Mouse (Mus musculus): Measurements from ENCODE around the gene Grap.
"Not testable (repeated sequence)": the region's sequence is repeated elsewhere in the genome, so short reads cannot be mapped to it uniquely, and the experiment has no call there.

Grap gene

DNA sequence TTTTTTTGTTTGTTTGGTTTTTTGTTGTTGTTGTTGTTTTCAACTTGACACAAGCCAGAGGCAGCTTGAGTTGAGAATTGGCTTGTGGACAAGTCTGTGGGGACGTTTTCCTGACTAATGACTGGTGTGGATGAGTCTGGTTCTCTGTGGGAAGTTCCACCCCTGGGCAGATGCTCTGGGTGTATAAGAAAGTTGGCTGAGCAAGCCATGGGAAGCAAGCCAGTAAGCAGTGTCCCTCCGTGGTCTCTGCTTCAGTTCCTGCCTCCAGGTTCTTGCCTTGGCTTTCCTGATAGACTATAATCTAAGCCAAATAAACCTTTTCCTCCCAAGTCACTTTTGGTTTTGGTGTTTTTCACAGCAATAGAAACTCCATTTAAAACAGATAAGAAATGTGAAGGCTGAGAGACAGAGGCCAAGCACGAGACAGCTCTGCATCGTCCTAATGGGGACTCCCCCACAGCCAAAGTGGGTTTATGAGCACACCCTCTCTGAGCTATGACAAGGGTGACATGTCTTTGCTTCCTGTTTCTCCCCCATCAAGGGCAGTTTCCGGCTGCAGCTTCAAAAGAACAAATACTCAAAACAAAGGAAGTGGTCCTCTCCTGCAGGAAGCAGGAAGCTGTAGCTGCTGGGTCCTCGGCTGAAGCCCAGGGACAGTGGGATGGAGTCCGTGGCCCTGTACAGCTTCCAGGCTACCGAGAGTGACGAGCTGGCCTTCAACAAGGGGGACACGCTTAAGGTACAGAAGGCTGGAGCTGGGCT lies at the start of gene Grap:
Gene Grap, plus strand, starts transcription at position 580 of the 762 bp plus-strand sequence.
- DNase-seq = peak; percentile 80

DNA sequence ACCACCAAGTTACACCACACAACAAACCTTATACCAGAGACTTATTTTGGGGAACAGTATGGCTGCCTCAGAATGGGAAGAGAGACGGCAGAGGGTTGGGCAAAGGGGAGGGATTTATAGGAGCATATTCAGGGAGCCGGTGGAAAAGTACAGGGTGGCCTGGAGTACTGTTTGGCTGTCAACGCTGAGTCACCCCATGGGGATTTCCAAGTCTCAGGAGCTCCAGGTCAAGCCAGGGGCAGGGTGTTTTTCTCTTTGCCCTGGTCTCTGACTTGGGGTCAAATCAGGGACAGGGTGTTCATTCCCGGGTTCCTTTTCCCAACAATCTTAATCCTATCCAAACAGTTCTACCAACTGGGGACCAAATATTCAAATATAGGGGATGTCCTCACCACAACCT lies 45.0 kb upstream of the Grap start:
- DNase-seq = no peak

DNA sequence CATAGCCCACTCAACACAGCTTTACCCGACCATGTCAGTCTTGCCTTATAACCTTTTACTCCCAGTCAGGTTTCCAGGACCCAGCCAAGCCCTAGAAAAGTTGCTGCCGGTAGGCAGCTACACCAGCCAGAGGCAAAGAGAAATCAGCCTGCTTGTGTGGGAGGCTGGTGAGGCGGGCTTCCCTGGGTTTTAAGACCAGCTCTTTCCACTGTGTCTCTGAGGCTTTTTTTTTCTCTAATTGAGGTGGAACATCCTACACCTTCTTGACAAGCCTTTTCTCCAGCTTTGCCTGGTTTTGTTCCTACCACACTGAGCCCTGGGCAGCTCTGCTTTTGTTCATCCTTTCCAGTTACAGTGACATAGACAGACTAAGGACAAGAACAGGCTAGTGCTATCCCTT lies 41.9 kb upstream of the Grap start:
- DNase-seq = no peak

DNA sequence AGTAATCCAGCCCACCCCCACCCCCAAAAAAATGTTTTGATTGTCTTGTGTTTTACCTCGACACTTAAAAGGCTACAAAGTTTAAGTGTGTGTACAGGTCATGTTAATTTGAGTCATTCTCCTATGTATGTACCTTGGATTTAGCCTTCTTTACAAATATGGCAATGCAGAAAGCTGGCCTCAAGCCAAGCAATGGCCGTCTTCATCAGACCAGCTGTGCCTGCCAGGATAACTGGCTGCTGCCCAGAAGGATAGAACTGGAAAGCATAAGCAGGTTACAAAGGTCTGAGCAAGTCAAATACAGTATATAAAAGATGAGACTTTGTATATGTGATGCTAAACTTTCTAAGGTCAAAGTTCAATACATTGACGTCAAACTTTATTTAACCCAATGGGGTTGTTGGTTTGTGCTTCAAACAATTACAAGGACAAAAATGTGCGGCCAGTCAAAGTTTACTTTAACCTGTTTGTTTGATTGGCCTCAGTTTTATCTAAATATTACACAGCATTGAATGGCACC lies 40.9 kb upstream of the Grap start:
- DNase-seq = no peak

DNA sequence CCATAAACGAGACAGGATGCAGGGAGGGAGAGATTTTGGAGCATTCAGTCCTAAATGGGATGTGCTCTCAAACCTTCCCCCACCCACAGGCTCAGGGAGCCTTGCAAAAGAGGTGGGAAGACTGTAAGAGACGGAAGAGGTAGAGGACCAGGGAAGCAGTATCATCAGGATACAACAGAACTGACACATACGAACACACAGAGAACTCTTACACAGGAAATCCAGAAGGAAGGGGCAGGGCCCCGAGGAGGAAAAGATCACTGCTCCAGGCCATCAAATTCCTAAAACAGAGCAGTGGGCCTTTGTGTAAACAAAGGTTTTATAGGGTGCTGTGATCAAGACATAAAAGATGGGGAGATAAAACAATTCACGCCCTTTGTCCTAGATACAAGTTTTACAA lies 38.7 kb upstream of the Grap start:
- DNase-seq = no peak

DNA sequence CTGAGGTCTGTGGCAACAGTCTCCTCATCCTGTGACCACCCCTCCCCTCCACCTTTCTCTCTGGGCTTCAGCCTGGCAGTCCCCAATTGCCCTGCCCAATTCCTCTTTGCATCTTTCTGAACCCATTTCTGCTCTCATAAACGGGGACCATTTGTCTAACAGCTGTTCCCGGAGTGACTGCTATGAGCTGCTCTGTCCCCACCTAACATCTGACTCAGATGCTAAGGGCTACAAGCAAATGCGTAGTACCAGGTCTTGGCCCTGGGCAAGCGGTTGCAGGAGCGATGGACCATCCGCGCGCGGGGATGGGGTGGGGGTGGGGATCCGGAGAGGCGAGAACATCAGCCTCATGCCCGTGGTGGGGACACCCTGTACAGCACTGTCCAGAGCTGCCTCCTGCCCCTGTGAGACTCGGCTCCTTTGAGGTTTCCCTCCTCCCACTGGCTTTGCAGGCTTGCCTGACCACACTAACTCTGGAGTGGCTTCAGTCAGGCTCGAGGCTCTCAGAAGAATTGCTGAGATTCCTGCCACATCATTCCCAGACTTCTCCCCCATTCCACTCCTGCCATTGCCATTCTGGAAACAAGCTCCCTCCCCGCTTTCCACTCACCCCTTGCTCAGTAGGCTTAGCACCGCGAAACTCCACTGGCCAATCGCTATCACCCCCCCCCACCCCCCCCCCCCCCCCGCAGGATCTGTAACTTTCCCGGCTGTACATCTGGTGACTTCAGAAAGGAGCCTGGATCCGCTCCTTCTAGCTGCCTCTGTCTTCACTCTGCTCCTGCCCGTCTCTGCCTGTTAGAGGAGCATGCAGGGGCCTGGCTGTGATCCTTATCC lies 37.2 kb upstream of the Grap start:
- no peak for DNase-seq

DNA sequence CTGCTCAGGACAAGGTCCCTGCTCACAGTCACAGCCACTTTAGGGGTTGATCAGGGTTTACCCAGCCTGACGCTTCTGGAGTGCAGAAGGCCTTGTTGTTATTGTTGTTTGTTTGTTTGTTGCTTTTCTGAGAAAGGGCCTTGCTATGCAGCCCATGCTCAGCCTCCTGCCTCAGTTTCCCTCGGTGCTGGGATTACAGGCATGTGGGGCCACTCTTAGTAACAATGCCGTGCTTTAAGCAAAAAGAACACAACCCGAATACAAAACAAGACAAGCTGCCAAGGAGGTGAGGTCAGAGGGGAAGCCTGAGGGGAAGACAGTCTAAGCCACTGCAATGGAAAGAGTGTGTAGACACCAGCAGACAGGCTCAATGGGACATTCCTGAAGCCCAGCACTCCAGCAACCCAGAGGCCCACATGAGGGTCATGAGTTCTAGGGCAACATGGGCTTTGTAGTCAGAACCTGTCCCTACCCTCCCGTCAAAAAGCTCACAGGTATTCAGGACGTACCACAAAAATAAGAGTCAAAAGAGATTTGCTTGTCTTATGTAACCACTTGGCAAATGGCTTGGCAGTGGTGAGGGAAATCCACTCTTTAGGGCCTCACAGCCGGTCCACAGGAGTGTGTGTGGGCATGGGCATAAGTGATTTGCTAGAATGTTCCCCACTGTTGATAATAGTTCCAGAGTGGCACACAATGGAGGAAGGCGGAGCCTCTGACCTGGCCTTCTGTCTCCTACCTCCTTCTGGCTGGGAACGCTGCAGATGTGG lies 36.4 kb upstream of the Grap start:
- DNase-seq = no peak

DNA sequence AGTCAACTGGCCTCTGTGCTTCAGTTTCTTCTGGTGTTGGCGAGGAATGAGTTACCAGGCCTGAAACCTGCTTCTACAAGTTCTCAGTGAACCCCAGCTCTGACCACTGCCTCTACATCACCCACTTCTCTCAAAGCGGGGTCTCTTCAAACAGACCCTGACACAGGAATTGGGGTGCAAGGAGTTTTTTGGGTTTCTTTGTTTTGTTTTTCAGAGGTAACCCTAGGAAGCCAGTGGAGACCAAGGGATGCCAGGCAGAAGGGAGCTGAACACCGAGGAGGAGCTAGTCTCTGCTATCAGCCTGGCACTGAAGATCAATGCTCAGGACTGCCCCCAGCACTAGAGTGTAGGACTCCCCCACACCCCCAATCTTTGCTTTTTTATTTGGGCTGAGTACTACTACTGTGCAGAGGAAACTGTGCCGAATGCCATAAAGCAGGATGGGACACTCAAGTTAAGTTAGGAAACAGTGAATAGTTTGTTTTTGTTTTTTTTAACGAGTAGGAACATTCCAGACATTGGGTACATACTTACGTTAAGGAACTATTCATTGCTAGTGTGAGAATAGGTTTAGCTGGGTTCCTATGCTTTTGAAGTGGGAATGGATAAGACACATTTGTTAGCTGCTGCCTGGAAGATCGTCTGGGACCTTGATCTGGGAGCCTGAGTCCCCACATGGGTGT lies 35.6 kb upstream of the Grap start:
- DNase-seq = no peak

DNA sequence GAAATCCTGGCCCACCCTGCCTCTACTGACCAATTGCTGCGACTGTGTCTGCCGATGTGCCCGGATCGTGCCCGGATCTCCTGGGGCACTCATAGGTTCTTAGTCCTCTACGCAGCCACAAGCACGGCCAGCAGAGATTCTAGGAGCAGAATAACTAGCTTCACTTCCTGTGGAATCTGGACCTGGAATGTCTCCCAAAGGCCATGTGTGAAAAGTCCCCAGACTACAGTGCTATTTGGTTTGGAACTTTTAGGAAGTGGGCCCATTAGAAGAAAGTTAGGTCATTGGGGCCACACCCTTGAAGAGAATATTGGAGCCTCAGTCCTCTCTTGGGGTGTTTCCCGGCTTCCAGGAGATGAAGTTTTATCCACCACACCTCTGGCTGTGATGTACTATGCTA lies 34.9 kb upstream of the Grap start:
- no peak for DNase-seq

DNA sequence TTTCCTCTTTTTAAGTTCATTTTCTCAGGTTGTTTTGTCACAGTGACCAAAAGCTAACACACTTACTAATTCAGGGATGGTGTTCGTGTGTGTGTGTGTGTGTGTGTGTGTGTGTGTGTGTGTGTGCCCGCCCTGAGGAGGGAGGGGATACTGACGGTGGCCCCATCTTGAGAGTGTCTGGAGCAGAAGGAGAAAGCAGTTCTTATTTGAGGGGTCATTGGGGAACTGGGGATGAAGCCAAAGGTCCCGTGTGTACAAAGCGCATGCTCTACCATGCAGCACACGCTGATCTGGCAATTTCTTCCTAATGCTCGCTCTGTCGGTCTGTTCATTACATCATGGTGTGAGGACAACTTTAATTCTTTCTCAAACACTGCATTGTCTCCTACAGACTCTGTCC lies 34.5 kb upstream of the Grap start:
- no peak for DNase-seq

DNA sequence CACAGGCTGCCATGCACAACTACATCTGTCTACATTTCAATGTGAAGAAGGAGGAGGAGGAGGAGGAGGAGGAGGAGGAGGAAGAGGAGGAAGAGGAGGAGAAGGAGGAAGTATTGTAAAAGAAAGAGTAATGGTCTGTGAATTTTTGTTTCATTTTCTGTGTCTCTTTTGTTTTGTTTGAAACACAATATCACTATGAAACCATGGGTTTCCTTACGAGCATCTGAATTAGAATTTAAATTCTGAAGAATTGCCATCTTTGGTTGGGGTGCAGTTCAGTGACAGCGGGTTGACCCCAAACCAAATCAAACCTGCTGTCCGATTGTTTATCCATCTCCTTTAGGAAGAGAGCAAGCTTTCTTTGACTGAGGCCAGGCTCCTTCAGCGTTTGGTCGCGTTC lies 33.7 kb upstream of the Grap start:
- DNase-seq = no peak

DNA sequence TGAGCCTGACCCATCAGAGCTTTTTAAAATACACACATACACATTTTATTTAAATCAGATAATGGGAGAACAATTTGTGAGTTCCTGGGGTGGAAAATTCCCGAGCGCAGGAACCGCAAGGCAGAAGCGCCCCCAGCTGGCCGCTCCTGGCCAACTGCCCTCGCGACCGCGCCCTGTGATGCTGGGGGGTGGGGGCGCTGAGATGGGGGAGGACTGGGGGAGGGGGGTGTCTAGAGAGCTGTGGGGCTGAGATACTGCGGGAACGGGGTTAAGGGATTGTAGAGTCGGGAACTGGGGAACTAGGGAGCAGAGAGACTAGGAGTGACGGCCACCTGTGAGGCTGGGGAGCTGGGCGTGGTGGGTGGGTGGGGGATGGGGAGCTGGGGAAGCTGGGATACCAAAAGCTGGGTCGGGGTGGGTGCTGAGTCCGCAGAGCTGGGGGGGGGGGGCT lies 33.2 kb upstream of the Grap start:
- DNase-seq = no peak

DNA sequence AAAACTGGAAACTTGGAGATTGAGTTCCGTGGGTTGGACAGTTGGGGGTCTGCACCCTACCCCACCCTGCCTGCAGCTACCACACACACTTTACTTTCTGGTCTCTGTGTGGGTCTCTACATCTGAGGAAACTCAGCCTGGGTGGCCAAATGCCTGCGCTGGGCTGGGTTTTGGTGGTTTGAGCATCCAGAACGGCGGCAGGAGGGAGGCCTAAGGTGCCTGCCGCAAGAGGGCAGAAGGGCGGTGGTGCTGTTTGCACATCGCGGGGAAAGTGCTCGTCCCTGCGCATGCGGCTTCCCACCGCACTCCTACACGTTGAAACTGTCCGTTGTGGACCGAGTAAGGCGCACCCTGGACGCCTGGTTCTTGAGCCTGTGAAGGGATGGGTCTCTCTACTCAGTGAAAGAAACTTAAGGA lies 32.8 kb upstream of the Grap start:
- peak; percentile 55 for DNase-seq

DNA sequence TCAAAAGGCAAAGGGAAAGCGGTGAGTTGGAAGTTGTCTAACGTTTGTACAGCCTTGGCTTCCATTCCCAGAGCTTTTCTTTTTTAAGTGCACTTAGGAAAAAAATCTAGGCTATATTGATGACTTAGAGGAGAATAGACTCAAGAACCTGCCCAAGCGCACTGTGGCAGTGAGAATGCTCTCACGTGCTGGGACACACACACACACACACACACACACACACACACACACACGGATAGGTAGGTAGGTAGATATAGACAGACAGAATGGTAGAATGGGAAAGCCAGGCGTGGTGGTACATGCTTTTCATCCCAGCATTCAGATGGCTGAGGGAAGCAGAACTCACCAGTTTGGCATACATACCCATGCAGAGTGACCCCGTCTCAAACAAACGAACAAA lies 32.3 kb upstream of the Grap start:
- DNase-seq = no peak

DNA sequence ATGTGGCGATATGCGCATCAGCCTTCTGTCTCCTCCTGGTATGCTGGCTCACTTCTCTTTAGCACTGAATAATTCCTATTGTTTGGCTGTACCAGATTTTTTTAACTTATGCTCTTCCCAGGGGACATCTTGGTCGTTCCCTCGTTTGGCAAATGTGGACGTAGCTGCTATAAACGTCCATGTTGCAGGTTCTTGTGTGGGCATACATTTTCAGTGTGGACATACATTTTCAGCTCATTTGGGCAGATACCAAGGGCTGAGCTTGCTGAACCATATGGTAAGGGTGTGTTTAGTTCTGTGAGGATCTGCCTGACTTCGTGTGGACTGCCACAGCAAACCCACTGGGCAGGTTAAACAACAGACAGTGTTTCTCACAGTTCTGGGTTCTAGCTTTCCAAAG lies 27.9 kb upstream of the Grap start:
- DNase-seq = no peak

DNA sequence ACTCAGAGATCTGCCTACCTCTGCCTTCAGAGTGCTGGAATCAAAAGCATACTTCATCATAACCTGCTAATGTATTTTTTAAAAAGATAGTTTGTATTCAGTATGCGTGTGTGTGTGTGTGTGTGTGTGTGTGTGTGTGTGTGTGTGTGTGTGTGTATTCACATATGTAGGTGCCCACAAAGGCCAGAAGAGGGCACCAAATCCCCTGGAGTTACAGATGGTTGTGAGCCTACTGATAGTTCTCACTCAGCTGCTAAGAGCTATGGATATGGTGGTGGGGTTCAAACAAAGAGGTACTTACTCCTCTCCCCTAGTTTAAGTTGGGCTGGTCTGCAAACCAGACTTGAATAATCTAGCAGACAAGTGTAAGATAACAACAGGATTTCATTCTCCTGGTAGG lies 26.6 kb upstream of the Grap start:
- DNase-seq = no peak

DNA sequence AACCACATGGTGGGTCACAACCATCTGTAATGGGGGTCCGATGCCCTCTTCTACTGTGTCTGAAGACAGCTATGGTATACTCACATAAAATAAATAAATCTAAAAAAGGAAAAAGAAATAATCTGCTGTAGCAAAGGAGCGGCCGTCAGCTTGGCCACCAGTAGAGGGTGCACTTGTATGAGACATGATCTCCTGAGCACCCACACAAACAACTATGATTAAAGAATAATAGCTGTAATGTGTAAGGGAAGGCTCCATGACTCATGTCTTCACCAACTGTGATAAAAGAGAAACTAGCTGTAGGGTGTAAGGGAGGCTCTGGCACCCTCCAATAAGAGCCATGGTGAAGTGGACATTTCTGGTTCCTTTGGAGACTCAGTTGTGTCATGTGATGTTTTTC lies 23.4 kb upstream of the Grap start:
- DNase-seq = no peak

DNA sequence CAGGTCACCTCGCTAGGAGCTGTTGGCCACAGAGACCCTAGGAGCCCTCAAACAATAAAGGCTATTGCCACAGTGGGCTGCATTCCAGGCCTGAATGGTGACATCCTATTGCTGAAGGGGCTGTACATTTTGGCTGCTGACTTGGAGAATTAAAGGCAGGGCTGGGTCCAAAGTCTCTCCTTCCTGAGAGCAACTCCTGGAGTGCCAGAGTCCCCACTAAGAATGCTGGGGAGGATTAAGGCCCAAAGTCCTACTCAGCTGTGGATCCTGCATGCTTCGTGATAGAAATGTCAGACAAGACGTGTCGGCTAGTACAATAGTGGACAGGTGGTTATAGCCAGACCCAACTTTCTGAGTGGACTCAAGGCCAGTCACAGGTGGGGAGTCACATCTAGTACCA lies 16.8 kb upstream of the Grap start:
- DNase-seq = not testable (repeated sequence)

DNA sequence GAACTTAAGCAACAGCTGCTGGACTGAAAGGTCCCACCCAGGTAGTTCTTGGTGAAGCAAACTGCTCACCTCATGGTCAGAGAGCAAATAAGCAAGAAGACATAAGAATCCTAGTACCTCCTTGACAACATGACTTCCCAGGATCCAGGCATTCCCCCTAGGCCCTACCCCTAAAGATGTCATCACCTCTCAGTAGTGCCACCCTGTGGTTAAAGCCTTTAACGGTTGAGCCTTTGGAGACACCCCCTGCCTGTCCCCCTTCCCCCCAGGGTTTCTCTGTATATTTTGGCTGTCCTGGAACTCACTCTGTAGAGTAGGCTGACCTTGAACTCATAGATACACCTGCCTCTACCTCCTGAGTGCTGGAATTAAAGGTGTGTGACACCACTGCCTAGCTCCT lies 15.7 kb upstream of the Grap start:
- no peak for DNase-seq

DNA sequence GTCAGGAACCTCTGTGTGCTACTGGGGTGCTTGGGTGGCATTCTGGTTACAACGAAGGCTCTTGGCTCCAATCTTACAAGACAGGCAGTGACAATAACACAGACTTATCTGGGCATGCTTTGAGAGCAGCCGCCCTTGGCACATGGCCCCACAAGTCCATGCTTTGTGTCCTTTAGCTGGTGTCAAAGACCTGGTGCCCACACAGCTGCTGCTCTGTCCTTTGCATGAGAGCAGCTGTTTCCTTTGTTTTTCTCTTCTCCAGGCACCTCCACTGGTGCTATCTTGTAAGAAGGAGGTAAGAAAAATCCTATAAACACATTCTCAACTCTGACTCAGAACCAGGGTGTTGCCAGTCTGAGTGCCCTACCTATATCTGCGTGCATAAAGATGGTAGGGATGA lies 15.2 kb upstream of the Grap start:
- DNase-seq = no peak

DNA sequence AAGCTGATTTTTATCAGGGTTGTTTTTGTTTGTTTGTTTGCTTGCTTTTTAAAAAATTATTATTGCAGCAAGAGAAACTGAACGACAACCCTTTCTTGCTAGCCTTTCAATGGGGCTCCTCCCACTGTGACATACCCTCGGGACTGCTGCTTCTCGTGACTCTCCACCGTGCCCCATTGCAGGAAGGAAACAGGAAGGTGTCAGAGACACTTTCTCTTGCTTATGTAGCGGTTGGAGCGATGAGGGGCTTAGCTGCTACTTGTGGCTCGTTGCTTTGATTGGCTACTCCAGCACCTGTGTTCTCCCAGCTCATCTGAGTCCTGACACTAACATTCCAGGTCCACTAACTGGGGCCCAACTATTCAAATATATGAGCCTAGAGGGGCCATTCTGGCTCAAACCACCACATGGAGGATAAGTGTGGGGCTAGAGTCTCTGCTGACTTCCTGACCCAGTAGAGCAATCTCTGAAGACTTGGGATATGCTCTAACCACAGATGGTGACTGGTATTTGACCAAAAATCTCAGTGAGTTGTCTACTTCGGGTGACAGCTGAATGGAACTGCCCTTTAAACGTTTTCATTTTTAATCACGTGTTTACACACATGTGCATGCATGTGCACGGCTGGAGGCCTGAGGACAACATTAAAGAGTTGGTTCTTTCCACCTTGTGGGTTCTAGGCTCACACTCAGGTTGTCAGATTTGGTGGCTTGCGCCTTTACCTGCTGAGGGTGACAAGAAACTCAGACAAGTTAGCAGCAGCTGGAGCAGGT lies 14.1 kb upstream of the Grap start:
- peak; percentile 49 for DNase-seq

DNA sequence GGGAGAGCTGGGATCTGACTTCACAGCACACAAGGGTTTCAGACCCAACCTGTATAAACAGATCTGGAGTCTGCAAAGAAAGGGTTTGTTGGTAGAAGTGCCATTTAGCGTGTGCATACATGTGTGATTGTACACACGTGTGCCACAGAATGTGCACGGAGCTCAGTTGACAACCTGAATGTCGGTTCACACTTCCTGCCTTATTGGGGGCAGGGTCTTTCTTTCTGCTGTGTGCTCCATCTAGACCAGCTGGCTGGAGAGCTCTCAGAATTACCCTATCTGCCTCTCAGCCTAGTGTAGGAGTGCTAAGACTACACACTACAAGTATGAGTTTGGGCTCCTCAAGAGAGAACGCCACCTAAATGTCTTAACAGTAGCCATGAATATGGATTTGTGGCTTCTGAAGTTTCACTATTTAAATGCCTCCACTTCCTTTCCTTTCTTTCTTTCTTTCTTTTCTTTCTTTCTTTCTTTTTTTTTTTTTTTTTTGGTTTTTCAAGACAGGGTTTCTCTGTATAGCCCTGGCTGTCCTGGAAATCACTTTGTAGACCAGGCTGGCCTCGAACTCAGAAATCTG lies 13.4 kb upstream of the Grap start:
- DNase-seq = no peak
